Mouse (Mus musculus) G1E-ER4 (cell line): Measurements from ENCODE around the gene Gpr183. TPM values are rescaled to one million over a fixed set of nuclear protein-coding genes. Genes with fewer than 3 reads are reported as not detected.

Experiments
- GATA1 ChIP-seq: IDR thresholded peaks from one replicate; pipeline ENCODE4 v1.8.0; 2012; ENCODE audit warnings: low read length, inconsistent platforms
- polyA plus RNA-seq: library from polyadenylated mRNA; stranded (reverse); fragments of >175 nt; gene quantifications from 2 replicates; pipeline ENCODE4 v1.2.3, GENCODE M21; 2012

Gene Gpr183
- polyA plus RNA-seq, result 0.02 TPM in 1 of 2 replicates, not detected in the other

DNA sequence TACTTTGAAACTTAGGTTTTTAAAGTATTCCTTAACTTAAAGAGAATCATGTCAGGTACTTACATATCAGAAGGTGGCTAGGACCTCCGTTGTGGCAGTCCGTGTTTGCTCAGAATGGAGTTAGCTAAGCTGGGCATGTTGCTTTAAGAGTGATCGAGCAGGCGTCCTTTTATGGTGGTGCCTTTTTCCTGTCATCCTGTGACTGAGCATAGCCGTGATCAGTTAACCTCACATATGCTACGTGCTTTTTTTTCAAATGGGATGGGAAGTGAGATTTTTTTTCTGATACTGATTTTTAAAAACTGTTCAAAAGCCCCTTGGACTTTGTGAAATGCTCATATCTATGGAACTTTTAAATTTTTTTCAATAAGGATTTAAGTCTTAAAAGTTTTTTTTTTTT, at the start of gene Gpr183:
TSS of gene Gpr183 (minus strand) at position 206 of the 400 bp plus-strand sequence.
- TF ChIP-seq GATA1, result no peak

DNA sequence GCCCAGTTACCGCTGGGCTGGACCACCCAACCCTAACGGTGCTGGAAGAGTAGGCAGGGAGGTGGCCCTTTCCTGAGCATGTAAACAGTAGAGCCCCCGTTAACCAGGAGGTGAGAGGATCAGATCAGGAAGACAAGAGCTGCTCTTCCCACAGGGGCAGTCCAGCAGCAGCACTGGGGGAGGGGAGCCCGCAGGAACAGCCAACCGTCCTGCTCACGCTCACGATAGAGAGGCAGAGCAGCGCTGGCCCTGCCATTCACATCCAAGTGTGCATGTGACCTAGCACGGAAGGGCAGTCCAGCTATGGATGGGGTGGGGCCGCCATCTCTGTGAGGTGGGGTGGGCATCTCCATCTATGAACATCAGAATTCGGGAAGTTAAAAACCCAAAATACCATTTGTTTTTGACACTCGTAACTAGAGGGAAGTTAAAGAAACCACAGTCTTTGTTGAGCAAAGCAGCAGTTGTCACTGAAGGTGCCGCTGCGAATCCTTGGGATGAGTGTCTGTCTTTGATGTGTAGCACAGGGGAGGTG, 48.5 kb upstream of the Gpr183 start:
- no peak for TF ChIP-seq GATA1

DNA sequence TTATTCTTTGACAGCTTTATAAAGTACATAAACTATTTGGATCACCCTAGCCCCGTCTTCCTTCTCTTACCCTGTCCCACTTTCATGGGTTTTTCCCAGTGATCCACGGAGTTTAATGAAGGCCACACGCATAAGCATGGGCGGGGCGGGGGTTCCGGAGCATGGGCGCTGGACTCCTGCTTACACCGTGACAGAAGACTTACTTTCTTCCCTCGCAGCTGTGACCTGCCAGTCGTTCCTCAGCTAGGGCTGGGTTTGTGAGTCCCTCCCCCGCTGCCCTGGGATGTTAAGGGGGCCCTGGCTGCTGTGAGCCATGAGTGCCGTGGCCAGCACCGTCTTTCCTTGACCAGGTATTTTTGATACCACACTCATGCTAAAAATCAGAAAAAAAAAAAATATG, 47.8 kb upstream of the Gpr183 start:
- TF ChIP-seq GATA1, result no peak

DNA sequence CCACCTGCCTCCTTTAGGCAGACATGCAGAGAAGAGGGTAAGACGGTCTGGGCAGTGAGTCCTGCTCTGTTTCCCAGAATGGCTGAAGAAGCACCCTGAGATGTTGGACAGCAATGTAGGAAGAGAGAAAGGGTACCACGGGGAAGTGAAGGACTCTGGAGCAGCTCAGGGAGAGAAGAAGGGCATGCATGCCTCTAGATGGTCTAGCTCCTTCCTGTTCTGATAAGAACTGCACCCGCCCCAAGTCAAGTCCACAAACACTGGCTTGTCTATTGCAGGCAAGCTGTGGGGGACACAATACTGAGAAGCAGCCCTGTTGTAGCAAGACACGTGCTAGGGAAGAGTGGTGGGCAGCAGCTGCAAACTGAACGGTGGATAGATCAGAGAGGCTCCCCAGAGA, 47.2 kb upstream of the Gpr183 start:
- no peak for TF ChIP-seq GATA1

DNA sequence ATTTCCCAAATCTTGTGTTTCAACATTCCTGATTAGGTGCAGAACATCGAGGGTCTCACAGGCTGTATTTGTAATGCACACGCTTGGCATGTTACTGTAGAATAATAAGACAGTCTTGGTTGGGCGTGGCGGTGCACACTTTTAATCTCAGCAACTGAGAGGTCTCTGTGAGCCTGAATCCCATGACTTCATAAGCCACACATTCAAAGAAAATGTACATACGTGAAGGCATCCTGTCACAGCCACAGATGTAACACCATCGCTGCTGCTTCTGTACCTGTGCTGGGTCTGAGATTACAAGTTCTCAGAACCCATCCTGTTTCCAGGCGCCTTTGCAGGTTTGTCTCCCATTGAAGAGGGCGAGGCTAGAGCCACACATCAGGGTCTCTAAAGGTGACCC, 46.8 kb upstream of the Gpr183 start:
- TF ChIP-seq GATA1, result no peak

DNA sequence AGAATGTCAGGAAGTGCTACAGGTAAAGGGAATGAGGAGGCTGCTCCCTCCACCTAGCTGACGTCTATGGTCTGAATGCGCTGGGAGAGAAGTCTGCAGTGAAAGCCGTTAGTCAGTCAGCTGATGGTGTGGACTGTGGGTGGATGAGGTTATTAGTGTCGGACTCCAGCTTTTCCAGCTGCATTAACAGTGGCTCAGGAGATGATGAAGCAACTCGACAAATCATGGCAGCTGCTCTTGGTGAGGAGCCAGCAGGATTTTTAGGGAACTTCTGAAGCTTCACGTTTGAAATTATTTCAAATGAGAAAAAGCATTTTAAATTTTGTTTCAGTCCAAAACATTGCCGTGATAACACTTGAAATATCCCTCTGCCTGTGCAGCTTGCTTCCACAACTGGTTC, 45.3 kb upstream of the Gpr183 start:
- TF ChIP-seq GATA1, result no peak

DNA sequence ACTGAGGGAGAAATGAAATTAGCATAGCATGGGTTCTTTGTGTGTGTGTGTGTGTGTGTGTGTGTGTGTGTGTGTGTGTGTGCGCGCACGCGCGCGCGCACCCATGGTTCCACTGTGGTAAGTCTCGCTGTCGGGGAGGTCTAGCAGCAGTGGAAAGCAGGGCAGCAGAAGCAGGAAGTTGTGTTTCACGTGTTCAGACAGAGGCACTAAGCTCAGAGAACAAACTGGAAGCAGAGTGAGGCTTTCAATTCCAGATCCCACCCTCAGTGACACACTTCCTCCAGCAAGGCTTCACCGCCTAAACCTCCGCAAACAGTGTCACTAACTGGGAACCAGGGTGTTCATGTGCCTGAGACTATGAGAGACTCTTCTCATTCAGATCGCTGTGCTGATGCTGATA, 44.5 kb upstream of the Gpr183 start:
- TF ChIP-seq GATA1, result no peak

DNA sequence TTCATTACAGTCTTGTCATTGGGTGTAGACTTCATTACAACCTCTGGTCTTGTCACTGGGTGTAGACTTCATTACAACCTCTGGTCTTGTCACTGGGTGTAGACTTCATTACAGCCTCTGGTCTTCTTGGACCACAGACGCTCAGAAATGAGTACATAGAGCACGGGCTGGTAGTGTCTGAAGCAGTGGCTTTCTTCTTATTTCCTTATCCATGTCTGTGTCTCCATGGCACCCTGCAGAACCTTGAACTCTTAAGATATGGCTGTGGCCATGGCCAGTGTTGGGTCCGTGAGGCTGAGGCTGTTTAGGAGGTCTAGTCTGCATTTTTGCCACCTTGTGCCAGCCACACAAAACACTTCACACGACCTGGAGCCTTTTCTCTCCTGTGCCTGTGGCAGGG, 43.3 kb upstream of the Gpr183 start:
- TF ChIP-seq GATA1, result no peak

DNA sequence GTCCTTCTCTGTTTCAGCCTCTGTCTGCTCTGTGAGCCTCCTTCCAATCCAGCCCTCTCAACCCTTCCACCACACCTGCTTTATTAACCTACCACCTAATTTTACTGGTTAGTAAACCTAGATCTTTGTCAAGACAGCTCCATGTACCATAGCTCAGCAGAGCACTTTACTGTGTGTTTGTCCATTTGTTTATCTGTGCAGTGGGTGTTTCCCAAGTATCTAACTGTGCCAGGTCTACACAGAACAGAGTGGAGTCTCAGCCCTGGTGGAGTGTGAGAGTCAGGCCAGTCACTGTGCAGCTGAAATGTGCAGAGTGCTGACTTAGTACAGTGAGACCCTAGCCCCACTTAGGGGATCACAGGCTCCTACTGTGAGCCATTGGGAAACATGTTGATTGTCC, 38.8 kb upstream of the Gpr183 start:
- no peak for TF ChIP-seq GATA1

DNA sequence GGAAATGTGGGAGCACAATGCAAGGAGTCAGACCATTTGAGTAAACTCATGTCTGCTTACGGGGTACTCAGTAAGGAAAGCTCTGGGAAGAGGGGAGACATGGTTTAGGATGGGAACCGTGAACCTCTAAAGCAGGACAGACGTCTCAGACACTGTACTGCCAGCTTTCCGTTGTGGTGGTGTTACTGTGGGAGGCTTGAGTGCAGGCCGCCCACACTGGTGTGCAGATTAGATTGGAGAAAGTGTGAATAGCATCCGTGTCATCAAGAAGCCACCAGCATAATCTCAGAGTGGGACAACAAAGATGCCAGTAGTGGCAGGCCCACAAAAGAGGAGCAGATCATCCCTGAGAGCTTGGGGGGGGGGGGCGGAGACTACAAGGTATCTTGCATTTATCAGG, 37.2 kb upstream of the Gpr183 start:
- no peak for TF ChIP-seq GATA1

DNA sequence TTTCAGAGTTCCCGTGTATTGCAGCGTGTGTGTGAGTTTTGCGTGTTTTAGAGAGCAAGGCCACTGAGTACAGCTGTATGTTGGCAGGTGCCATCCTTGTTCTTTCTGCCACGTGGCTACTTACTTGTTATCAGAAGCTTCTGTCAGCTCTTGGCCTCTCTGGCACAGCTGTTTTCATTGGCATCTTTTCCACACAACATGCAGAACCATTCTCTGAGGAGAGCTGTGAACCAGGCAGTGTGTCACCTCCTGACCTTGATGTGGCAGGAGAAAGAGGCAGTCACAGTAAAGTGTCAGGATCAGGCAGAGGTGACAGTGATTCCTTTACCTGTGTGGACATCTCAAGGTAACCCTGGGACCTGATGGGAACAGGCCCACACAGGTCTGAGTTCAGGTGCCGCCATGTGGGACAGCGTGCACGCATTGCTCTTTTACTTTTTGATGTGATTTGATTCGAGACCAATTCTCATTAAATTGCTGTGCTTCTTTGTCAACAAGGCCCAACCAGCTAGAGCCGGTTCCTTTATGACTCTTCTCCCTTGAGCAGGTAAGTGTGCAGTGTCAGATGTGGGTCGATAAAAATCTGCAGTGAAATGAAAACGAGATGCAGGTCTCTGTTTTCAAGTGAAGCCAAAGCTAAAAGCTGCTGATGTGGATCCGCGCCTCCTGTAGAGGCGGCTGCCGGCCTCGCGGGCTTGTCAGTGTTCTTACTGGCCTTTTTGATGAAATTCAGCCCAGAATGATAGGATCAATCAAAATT, 35.5 kb upstream of the Gpr183 start:
- no peak for TF ChIP-seq GATA1

DNA sequence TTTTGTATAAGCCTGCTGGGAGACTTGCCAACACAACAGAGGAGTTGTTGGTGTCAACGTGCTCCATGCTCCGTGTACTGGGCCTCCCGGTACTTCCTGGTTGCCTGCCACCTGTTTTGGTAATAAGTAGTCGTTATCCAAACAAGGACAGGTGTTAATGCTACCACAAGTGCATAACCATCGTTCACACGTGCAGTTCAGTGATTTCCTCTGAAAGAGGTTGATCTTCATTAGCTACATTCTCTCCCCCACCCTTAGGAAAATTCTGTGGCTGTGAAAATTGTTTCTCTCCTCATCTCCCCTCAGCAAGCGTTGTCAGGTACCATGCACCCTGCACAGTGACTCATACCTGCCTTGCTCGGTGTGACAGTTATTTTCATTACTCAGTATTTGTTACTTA, 34.5 kb upstream of the Gpr183 start:
- TF ChIP-seq GATA1, result no peak

DNA sequence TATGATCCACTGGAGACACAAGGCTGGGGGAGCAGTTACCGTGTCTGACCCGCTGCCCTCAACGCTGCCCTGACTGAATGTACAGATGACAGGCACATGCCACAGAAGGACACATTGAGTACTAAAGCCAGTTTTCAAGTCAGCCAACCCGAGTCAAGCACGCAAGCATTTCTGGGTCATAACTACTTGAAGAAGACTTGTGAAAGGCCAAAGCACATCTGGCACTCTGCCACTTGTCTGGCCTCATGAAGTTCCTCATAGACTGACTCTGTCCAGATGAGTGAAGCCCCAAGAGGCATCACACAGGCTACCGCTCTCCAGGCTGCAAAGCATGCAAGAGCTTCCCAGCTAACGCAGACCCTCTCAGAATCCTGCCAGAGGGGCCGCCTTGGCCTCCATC, 31.8 kb upstream of the Gpr183 start:
- TF ChIP-seq GATA1, result no peak

DNA sequence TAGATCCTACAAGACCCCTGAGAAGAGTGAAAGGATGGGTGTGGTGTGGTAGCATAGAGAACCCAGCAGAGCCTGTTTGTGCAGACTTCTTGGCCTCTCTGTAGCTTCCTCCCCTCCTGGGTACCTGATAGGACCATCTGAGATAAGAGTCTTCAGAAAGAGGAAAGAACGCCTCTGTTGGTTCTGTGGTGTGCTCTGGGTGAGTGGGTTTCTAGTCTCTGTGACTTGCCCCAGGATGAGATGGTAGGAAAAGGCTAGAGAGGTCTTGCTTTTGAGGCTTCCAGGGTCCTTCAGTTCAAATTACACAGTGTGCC, 30.5 kb upstream of the Gpr183 start:
- no peak for TF ChIP-seq GATA1

DNA sequence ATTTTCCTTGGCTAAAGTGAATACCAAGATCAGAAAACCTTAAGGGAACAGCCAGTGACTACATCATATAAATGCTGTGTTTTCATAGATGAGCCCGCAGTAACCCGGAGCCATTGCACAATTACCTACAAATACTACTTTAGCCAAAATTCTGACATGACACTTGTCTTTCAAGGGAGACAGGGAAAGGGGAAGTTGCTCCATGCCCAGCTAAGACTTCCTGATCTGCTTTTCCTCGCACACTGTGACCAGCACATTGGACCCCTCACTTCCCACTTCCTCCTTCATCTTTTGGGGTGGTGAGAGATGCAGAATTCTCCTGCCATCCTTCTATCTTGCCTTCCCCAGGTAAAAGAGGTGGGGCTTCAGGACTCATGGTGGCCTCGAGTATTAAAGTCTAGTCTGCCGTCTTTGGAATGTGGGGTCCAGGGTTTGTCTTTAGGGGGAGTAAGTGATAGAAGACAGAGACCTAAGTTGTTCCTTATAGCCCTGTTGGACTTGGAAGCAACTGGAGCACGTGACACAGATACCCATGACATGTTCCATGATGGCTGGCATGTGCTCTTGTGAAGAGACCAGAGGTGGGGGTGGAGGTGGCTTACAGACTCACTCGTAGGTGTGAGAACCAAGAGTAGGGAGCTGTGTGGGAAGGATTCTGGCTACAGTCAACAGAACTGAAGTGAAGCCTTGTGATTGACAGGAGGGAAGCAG, 30.0 kb upstream of the Gpr183 start:
- TF ChIP-seq GATA1, result no peak

DNA sequence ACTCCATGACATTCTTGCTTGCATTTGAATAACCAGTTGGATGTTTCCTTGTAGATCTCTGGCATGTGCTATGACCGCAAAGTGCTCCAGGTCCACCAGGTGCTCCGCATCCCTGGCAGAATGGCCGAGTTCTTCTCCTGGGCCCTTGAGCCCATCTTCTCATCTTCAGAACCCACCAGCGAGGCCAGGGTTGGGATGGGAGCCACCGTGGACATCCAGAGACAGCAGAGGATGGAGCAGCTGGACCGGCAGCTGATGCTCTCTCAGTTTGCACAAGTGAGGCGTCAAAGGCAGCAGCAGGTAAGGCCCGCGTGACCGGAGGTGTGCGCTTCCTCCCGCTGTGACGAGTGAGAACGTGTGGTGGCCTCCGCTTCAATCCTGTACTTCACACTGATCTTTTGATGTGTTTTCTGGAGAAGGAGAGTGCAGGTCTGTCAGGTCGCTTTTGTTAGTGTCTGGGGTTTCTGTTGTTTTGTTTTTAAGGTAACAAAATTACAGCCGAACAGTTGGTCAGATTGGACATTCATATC, 29.2 kb upstream of the Gpr183 start:
- no peak for TF ChIP-seq GATA1

DNA sequence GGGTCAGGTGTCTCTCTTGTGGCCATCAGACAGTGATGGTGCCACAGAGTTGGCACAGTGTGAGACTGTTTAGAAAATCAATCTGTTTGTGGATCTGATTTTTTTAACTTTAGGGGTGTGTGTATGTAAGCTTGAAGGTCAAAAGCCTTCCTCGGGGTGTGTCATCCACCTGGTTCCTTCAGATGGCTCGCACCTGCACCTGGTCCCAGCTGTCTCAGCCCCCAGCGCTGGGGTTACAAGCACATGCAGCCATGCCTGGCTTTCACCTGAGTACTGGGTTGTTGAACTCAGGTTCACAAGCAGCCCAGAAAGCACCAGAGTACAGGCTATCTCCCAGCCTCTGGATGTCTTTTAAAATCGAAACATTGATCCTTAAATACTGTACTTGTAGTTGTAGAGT, 28.6 kb upstream of the Gpr183 start:
- TF ChIP-seq GATA1, result no peak
